Mouse (Mus musculus): ENCODE results near the gene Rxra. TPM values are rescaled to one million over a fixed set of nuclear protein-coding genes. Genes with fewer than 3 reads are reported as not detected.

Gene Rxra
- 9.4 and 9.6 TPM in 2 replicates for polyA plus RNA-seq (2015; fragmentation: Nextera tagmentation; extraction: Ambion mirVana)

GRCm38 (mm10) chr2:27676106-27676477 is at the start of gene Rxra:
Rxra (plus strand) TSS chr2:27676440.
- Histone ChIP-seq H3K9me3 (replicated peaks; ENCODE audit: low read length) (no peaks in the 10 kb centered on the region), H3K9ac (ENCODE audit: low read depth, low read length) (peak within 1 kb of the TSS; percentile 97), H3K36me3 (ENCODE audit: insufficient read depth, low read length) (no peaks in the 10 kb centered on the region), H3K27me3 (ENCODE audit: insufficient read depth, low read length) (no peaks in the 10 kb centered on the region), H3K4me2 (ENCODE audit: low read length) (peak within 1 kb of the TSS; percentile 97), H3K4me3 (replicated peaks; ENCODE audit: low read depth, low read length) (peak within 1 kb of the TSS; percentile 93), H3K4me1 (replicated peaks; ENCODE audit: insufficient read depth, low read length) (peaks cover 39% of the 10 kb centered on the region), H3K27ac (peak within 1 kb of the TSS; percentile 97)
- TF ChIP-seq CTCF (IDR thresholded peaks at IDR 0.05; ENCODE audit: low read depth), result no peak
- peak; percentile 16; the same call in 1 of the 2 replicates for ATAC-seq (replicated peaks; ENCODE audit: low FRiP score, low read depth)
- DNase-seq (ENCODE audit: low spot score), result peak; percentile 86
- 3% methylated on average over 16 of the region's 16 CpGs for WGBS

GRCm38 (mm10) chr2:27626604-27627003 is 49.6 kb upstream of the Rxra start:
- Histone ChIP-seq H3K27ac (peak overlapping the region; percentile 13; the same call in 1 of the 2 replicates), H3K9ac (ENCODE audit: low read depth, low read length) (no peak overlapping the region), H3K4me3 (replicated peaks; ENCODE audit: low read depth, low read length) (no peak overlapping the region), H3K9me3 (replicated peaks; ENCODE audit: low read length) (no peaks in the 10 kb centered on the region), H3K4me1 (replicated peaks; ENCODE audit: insufficient read depth, low read length) (peaks cover 5% of the 10 kb centered on the region; the same call in 1 of the 2 replicates), H3K36me3 (ENCODE audit: insufficient read depth, low read length) (no peaks in the 10 kb centered on the region), H3K27me3 (ENCODE audit: insufficient read depth, low read length) (no peaks in the 10 kb centered on the region), H3K4me2 (ENCODE audit: low read length) (no peak overlapping the region)
- no peak for DNase-seq (ENCODE audit: low spot score)
- ATAC-seq (replicated peaks; ENCODE audit: low FRiP score, low read depth), result no peak
- TF ChIP-seq CTCF (IDR thresholded peaks at IDR 0.05; ENCODE audit: low read depth), result no peak
- 35% methylated on average over 1 of the region's 1 CpGs for WGBS

DNA sequence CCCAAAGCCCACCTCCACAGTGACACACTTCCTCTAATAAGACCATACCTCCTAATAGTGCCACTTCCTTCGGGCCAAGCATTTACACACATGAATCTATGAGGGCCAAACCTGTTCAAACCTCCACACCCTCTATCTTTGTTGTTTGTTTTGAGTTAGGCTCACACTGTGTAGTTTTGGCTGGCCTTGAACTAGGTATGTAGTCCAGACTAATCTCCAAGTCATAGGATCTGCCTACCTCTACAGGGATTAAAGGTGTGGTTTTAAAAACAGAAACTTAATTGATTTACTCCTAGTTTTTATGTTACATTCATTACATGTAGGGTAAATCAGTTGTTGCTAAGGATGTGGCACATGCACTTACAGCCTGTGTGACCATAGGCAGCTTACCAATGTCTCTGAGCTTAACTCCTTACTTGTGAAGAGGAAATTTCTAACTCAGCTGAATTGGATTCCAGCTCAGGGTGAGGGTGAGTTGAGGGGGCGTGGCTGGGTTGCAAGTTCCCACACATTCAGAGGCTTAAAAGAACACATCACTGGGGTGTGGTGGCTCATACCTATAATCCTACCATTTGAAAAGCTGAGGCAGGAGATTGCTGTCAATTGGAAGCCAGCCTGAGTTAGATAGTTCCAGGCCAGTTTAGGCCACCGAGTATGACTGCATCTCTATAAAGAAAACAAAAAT is 45.5 kb upstream of the Rxra start:
- Histone ChIP-seq H3K4me1 (replicated peaks; ENCODE audit: insufficient read depth, low read length) (peaks cover 5% of the 10 kb centered on the region; the same call in 1 of the 2 replicates), H3K27me3 (ENCODE audit: insufficient read depth, low read length) (no peaks in the 10 kb centered on the region), H3K4me2 (ENCODE audit: low read length) (no peak overlapping the region), H3K36me3 (ENCODE audit: insufficient read depth, low read length) (no peaks in the 10 kb centered on the region), H3K9ac (ENCODE audit: low read depth, low read length) (no peak overlapping the region), H3K27ac (no peak overlapping the region), H3K9me3 (replicated peaks; ENCODE audit: low read length) (no peaks in the 10 kb centered on the region), H3K4me3 (replicated peaks; ENCODE audit: low read depth, low read length) (no peak overlapping the region)
- no peak for TF ChIP-seq CTCF (IDR thresholded peaks at IDR 0.05; ENCODE audit: low read depth)
- ATAC-seq (replicated peaks; ENCODE audit: low FRiP score, low read depth) (no peak), DNase-seq (ENCODE audit: low spot score) (no peak)
- 83% methylated on average over 3 of the region's 3 CpGs for WGBS

- Histone ChIP-seq H3K27me3 (ENCODE audit: insufficient read depth, low read length) (no peaks in the 10 kb centered on the region), H3K9me3 (replicated peaks; ENCODE audit: low read length) (no peaks in the 10 kb centered on the region), H3K27ac (no peak overlapping the region), H3K4me3 (replicated peaks; ENCODE audit: low read depth, low read length) (no peak overlapping the region), H3K4me2 (ENCODE audit: low read length) (no peak overlapping the region), H3K36me3 (ENCODE audit: insufficient read depth, low read length) (no peaks in the 10 kb centered on the region), H3K9ac (ENCODE audit: low read depth, low read length) (no peak overlapping the region), H3K4me1 (replicated peaks; ENCODE audit: insufficient read depth, low read length) (no peaks in the 10 kb centered on the region)
- no peak for ATAC-seq (replicated peaks; ENCODE audit: low FRiP score, low read depth)
- DNase-seq (ENCODE audit: low spot score), result no peak
- no peak for TF ChIP-seq CTCF (IDR thresholded peaks at IDR 0.05; ENCODE audit: low read depth)
- 59% methylated on average over 2 of the region's 2 CpGs for WGBS
Observed at GRCm38 (mm10) chr2:27633471-27633870, 42.8 kb upstream of the Rxra start.

DNA sequence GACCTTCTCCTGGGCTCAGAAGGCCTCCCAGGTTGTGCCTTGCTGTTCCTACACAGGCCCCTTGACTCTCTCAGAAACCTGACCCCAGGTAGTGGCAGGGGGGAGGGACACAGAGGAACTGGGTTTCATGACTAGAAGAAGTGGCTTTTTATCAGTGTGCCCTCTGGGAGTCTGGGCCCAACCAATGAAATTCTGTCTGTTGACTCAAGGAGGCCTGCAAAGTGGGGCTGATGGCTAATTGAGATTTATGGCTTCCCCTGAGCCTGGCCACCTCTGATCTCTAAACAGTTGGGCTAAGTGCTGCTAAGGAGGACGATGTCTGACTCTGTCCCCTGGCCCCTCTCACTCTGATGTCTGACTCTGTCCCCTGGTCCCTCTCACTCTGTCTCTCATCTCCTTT is 42.2 kb upstream of the Rxra start:
- Histone ChIP-seq H3K4me1 (replicated peaks; ENCODE audit: insufficient read depth, low read length) (no peaks in the 10 kb centered on the region), H3K36me3 (ENCODE audit: insufficient read depth, low read length) (no peaks in the 10 kb centered on the region), H3K9ac (ENCODE audit: low read depth, low read length) (no peak overlapping the region), H3K27me3 (ENCODE audit: insufficient read depth, low read length) (no peaks in the 10 kb centered on the region), H3K4me2 (ENCODE audit: low read length) (no peak overlapping the region), H3K4me3 (replicated peaks; ENCODE audit: low read depth, low read length) (no peak overlapping the region), H3K27ac (no peak overlapping the region), H3K9me3 (replicated peaks; ENCODE audit: low read length) (no peaks in the 10 kb centered on the region)
- ATAC-seq (replicated peaks; ENCODE audit: low FRiP score, low read depth) (no peak), DNase-seq (ENCODE audit: low spot score) (peak; percentile 54)
- 20% methylated on average over 1 of the region's 1 CpGs for WGBS
- no peak for TF ChIP-seq CTCF (IDR thresholded peaks at IDR 0.05; ENCODE audit: low read depth)

DNA sequence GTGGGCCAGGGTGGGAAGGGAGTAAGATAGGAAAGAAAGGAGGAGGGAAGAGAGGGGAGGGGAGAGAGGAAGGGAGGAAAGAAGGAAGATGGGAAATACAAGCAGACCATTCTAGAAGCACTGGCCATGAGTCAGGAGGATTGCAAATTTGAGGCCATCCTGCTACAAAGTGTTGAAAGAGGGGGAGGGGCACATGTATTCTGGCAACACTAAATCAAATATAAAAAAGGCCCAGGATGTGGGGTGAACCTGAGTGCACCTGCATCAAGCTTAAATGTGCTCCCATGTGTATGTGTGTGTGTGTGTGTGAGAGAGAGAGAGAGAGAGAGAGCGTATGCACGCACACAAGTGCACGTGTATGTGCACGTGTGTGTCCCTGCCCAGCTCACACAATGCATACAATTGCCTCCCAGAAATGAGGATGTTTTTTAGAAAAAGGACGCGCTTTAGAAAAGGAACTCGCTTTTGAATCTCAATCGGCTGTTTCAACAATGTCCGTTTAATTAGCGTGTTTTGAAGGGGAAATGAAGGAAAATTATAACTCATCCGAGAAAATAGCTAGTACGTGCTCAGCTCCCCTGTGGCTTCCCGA is 41.0 kb upstream of the Rxra start:
- Histone ChIP-seq H3K4me3 (replicated peaks; ENCODE audit: low read depth, low read length) (no peak overlapping the region), H3K4me2 (ENCODE audit: low read length) (no peak overlapping the region), H3K9ac (ENCODE audit: low read depth, low read length) (no peak overlapping the region), H3K9me3 (replicated peaks; ENCODE audit: low read length) (no peaks in the 10 kb centered on the region), H3K36me3 (ENCODE audit: insufficient read depth, low read length) (no peaks in the 10 kb centered on the region), H3K27me3 (ENCODE audit: insufficient read depth, low read length) (no peaks in the 10 kb centered on the region), H3K4me1 (replicated peaks; ENCODE audit: insufficient read depth, low read length) (no peaks in the 10 kb centered on the region), H3K27ac (no peak overlapping the region)
- ATAC-seq (replicated peaks; ENCODE audit: low FRiP score, low read depth) (no peak), DNase-seq (ENCODE audit: low spot score) (no peak)
- no peak for TF ChIP-seq CTCF (IDR thresholded peaks at IDR 0.05; ENCODE audit: low read depth)
- WGBS, result 79% methylated on average over 13 of the region's 13 CpGs
